ENCODE assay signal across 24 mouse cellular contexts in the genomic region with DNA sequence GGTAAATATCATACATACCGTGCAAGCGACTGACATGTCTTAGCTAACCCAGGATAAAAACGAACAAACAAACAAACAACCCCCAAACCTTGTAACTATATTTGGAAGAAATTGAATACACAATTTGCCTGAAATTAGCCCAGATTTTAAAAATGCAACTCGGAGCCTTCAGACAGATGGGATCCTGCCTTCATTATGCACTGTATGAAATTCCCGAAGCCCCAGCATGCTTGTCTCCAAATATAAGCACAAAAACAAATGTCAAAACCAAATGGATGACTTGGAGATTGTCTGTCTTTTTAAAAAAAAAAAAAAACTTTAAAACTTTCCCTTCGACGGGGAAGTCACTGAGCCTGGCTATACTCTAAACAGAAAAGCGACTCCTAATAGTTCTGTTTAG. TPM values are rescaled to one million over a fixed set of nuclear protein-coding genes. Genes with fewer than 3 reads are reported as not detected.
DNase-seq lines count a peak whose midpoint lies in the region; ATAC-seq lines count a peak whose summit lies in the region.
"Had no signal": no experiment of that assay in that cellular context is flagged by ENCODE, and none has a peak within 500 bp of the region (broad histone marks: within the 10 kb centered on the region; RNA-seq: fewer than 3 reads in every experiment).

No protein-coding gene starts in this region.

- no peak overlapping the region for H3K27ac ChIP-seq in forebrain, embryonic 14.5 days (ENCODE audit: low read depth, low read length)
- H3K27ac ChIP-seq in forebrain, embryonic 10.5 days: no peak overlapping the region
- H3K27ac ChIP-seq in forebrain, embryonic 16.5 days (ENCODE audit: low read length): no peak overlapping the region
- H3K27ac ChIP-seq in forebrain, embryonic 12.5 days: no peak overlapping the region
- H3K27ac ChIP-seq: embryonic facial prominence, embryonic 10.5 days; embryonic facial prominence, embryonic 12.5 days had no signal

- no peak overlapping the region for H3K4me2 ChIP-seq in forebrain, embryonic 14.5 days (ENCODE audit: low read length)
- H3K4me2 ChIP-seq in forebrain, embryonic 16.5 days (ENCODE audit: low read length): no peak overlapping the region
- no peak overlapping the region for H3K4me2 ChIP-seq in forebrain, embryonic 12.5 days
- H3K4me2 ChIP-seq: embryonic facial prominence, embryonic 12.5 days had no signal

- no peak overlapping the region for H3K9ac ChIP-seq in forebrain, embryonic 14.5 days (ENCODE audit: low read length)
- no peak overlapping the region for H3K9ac ChIP-seq in forebrain, embryonic 16.5 days (replicated peaks; ENCODE audit: low read depth, low read length)
- H3K9ac ChIP-seq in forebrain, embryonic 12.5 days: no peak overlapping the region
- H3K9ac ChIP-seq: embryonic facial prominence, embryonic 12.5 days had no signal

- H3K4me3 ChIP-seq in forebrain, embryonic 14.5 days (ENCODE audit: low read depth, low read length): no peak overlapping the region
- no peak overlapping the region for H3K4me3 ChIP-seq in forebrain, embryonic 10.5 days
- H3K4me3 ChIP-seq in forebrain, embryonic 16.5 days (replicated peaks; ENCODE audit: low read length): no peak overlapping the region
- no peak overlapping the region for H3K4me3 ChIP-seq in forebrain, embryonic 12.5 days (replicated peaks)
- H3K4me3 ChIP-seq: embryonic facial prominence, embryonic 10.5 days; embryonic facial prominence, embryonic 12.5 days had no signal

- peaks cover 13% of the 10 kb centered on the region for H3K4me1 ChIP-seq in forebrain, embryonic 14.5 days (ENCODE audit: control insufficient read depth, insufficient read depth, low read length)
- peaks cover 5% of the 10 kb centered on the region; the same call in 1 of the 2 replicates for H3K4me1 ChIP-seq in forebrain, embryonic 10.5 days
- peaks cover 19% of the 10 kb centered on the region for H3K4me1 ChIP-seq in forebrain, embryonic 16.5 days (replicated peaks; ENCODE audit: control insufficient read depth, insufficient read depth, low read length)
- peaks cover 16% of the 10 kb centered on the region for H3K4me1 ChIP-seq in forebrain, embryonic 12.5 days

- peaks cover 81% of the 10 kb centered on the region for H3K36me3 ChIP-seq in forebrain, embryonic 14.5 days (ENCODE audit: control insufficient read depth, insufficient read depth, low read length)
- peaks cover 100% of the 10 kb centered on the region for H3K36me3 ChIP-seq in forebrain, embryonic 10.5 days (replicated peaks)
- peaks cover 32% of the 10 kb centered on the region for H3K36me3 ChIP-seq in forebrain, embryonic 16.5 days (ENCODE audit: control insufficient read depth, insufficient read depth)
- peaks cover 85% of the 10 kb centered on the region for H3K36me3 ChIP-seq in forebrain, embryonic 12.5 days (replicated peaks)
- H3K36me3 ChIP-seq: G1E had no signal

- intact Hi-C loops in left cerebral cortex, postnatal 14 days (cut with DNase I): no loop called here

- no peaks in the 10 kb centered on the region for H3K9me3 ChIP-seq in forebrain, embryonic 14.5 days (replicated peaks; ENCODE audit: control insufficient read depth, low read length)
- peaks cover 5% of the 10 kb centered on the region; the same call in 1 of the 2 replicates for H3K9me3 ChIP-seq in forebrain, embryonic 10.5 days
- H3K9me3 ChIP-seq in forebrain, embryonic 16.5 days (ENCODE audit: control insufficient read depth, low read length): no peaks in the 10 kb centered on the region
- no peaks in the 10 kb centered on the region for H3K9me3 ChIP-seq in forebrain, embryonic 12.5 days
- H3K9me3 ChIP-seq: embryonic facial prominence, embryonic 10.5 days; embryonic facial prominence, embryonic 12.5 days had no signal

- H3K27me3 ChIP-seq in forebrain, embryonic 14.5 days (replicated peaks; ENCODE audit: control insufficient read depth, insufficient read depth, low read length): no peaks in the 10 kb centered on the region
- no peaks in the 10 kb centered on the region for H3K27me3 ChIP-seq in forebrain, embryonic 10.5 days (ENCODE audit: poor library complexity, severe bottlenecking)
- H3K27me3 ChIP-seq in forebrain, embryonic 16.5 days (replicated peaks; ENCODE audit: control insufficient read depth, insufficient read depth, low read length): no peaks in the 10 kb centered on the region
- no peaks in the 10 kb centered on the region for H3K27me3 ChIP-seq in forebrain, embryonic 12.5 days
- H3K27me3 ChIP-seq: CH12.LX; embryonic facial prominence, embryonic 12.5 days; Patski had no signal

- 89% methylated on average over 8 of the region's 8 CpGs for WGBS in forebrain, embryonic 14.5 days
- WGBS in forebrain, embryonic 10.5 days: 95% methylated on average over 8 of the region's 8 CpGs
- 65% methylated on average over 8 of the region's 8 CpGs for WGBS in forebrain, embryonic 16.5 days
- 97% methylated on average over 8 of the region's 8 CpGs for WGBS in forebrain, embryonic 12.5 days

- DNase-seq in forebrain, embryonic 14.5 days (ENCODE audit: low spot score): peak; percentile 33
- DNase-seq in forebrain, embryonic 10.5 days (ENCODE audit: extremely low spot score, low spot score): no peak
- DNase-seq in layer of hippocampus, adult 9-11 months: peak; percentile 46
- DNase-seq in layer of hippocampus, postnatal 36 days: no peak
- peak; percentile 16 for DNase-seq in telencephalon, adult 2 months (ENCODE audit: low read depth, low spot score)
- DNase-seq in left cerebral cortex, postnatal 14 days (ENCODE audit: low spot score in 2 of 2): no peak
- DNase-seq: adrenal gland, adult 8-10 months; adrenal gland, postnatal 14 days; adrenal gland, postnatal 36 days; B cell, adult 2 months; cerebellum, adult 11-12 months; cerebellum, adult 2 months; cerebellum, adult 9-10 months; cerebellum, postnatal 10 days; cerebellum, postnatal 25 days had no signal

- ATAC-seq in forebrain, embryonic 14.5 days: no peak
- peak; percentile 66; the same call in 1 of the 2 replicates for ATAC-seq in forebrain, embryonic 16.5 days
- ATAC-seq in forebrain, embryonic 12.5 days (ENCODE audit: low FRiP score): no peak
- ATAC-seq: activated CD4-positive, CD25-positive, alpha-beta regulatory T cell, adult 4 months; CD4-positive, CD25-positive, alpha-beta regulatory T cell, adult 4 months; Patski had no signal

RNA-seq across cellular contexts. Expression of a gene that starts 54.7 kb away (rescaled TPM):
- 100 and 129 TPM in 2 replicates for polyA plus RNA-seq in forebrain, embryonic 14.5 days (2014; fragmentation: Nextera tagmentation; extraction: Ambion mirVana)
- 127 and 138 TPM in 2 replicates for polyA plus RNA-seq in forebrain, embryonic 10.5 days (2016; fragmentation: Nextera tagmentation; extraction: Ambion mirVana)
- polyA plus RNA-seq in forebrain, embryonic 16.5 days (2015; fragmentation: Nextera tagmentation; extraction: Ambion mirVana): 154 and 158 TPM in 2 replicates
- 148 and 166 TPM in 2 replicates for polyA plus RNA-seq in forebrain, embryonic 12.5 days (2016; fragmentation: Nextera tagmentation; extraction: Ambion mirVana)
- 10 to 100 TPM; 78.3 to 79.3 TPM for total RNA-seq in layer of hippocampus, postnatal 36 days (2021)
- total RNA-seq in left cerebral cortex, postnatal 14 days (2021): 10 to 100 TPM; 88.3 to 90.2 TPM
- polyA plus RNA-seq: G1E had no signal

Comparison
In these comparisons a context has a peak if more than half of its experiments do, and no peak if none do; other contexts are left out.
1. DNase-seq: peak in forebrain, embryonic 14.5 days (single experiment), layer of hippocampus, adult 9-11 months (single experiment) and telencephalon, adult 2 months (single experiment); none in forebrain, embryonic 10.5 days (single experiment), layer of hippocampus, postnatal 36 days (0 of 2) and left cerebral cortex, postnatal 14 days (0 of 2).